ENCODE assay signal across 23 mouse cellular contexts in genomic region chr1:57941095-57941494, GRCm38 (mm10). TPM values are rescaled to one million over a fixed set of nuclear protein-coding genes. Genes with fewer than 3 reads are reported as not detected.
DNase-seq lines count a peak whose midpoint lies in the region; ATAC-seq and TF ChIP-seq lines count a peak whose summit lies in the region.
"Had no signal": no experiment of that assay in that cellular context is flagged by ENCODE, and none has a peak within 500 bp of the region (broad histone marks: within the 10 kb centered on the region; RNA-seq: fewer than 3 reads in every experiment).

No protein-coding gene starts in this region.

- no peak overlapping the region for H3K4me2 ChIP-seq in forebrain, embryonic 12.5 days
- H3K4me2 ChIP-seq in forebrain, postnatal 0 days (ENCODE audit: low read depth) = no peak overlapping the region
- H3K4me2 ChIP-seq in hindbrain, embryonic 15.5 days = no peak overlapping the region
- H3K4me2 ChIP-seq in hindbrain, embryonic 16.5 days (ENCODE audit: low read length) = no peak overlapping the region
- no peak overlapping the region for H3K4me2 ChIP-seq in midbrain, embryonic 13.5 days (replicated peaks)
- H3K4me2 ChIP-seq in midbrain, embryonic 14.5 days (ENCODE audit: low read length) = no peak overlapping the region
- no peak overlapping the region for H3K4me2 ChIP-seq in neural tube, embryonic 15.5 days
- H3K4me2 ChIP-seq: heart, embryonic 13.5 days; liver, embryonic 15.5 days had no signal

- no peaks in the 10 kb centered on the region for H3K9me3 ChIP-seq in forebrain, embryonic 12.5 days
- H3K9me3 ChIP-seq in forebrain, postnatal 0 days (ENCODE audit: low read length) = no peaks in the 10 kb centered on the region
- H3K9me3 ChIP-seq in hindbrain, embryonic 15.5 days = no peaks in the 10 kb centered on the region
- no peaks in the 10 kb centered on the region for H3K9me3 ChIP-seq in hindbrain, embryonic 16.5 days (ENCODE audit: control insufficient read depth, low read length)
- no peaks in the 10 kb centered on the region for H3K9me3 ChIP-seq in midbrain, embryonic 13.5 days
- H3K9me3 ChIP-seq in midbrain, embryonic 14.5 days (ENCODE audit: control insufficient read depth, low read length) = no peaks in the 10 kb centered on the region
- no peaks in the 10 kb centered on the region for H3K9me3 ChIP-seq in neural tube, embryonic 15.5 days (replicated peaks)
- H3K9me3 ChIP-seq: heart, embryonic 13.5 days; liver, embryonic 15.5 days had no signal

- no peak overlapping the region for H3K4me3 ChIP-seq in forebrain, embryonic 12.5 days (replicated peaks)
- H3K4me3 ChIP-seq in forebrain, postnatal 0 days (ENCODE audit: low read depth, low read length) = no peak overlapping the region
- H3K4me3 ChIP-seq in hindbrain, embryonic 15.5 days = no peak overlapping the region
- H3K4me3 ChIP-seq in hindbrain, embryonic 16.5 days (ENCODE audit: low read length) = no peak overlapping the region
- H3K4me3 ChIP-seq in midbrain, embryonic 13.5 days (replicated peaks) = no peak overlapping the region
- H3K4me3 ChIP-seq in midbrain, embryonic 14.5 days (replicated peaks; ENCODE audit: low read depth, low read length) = no peak overlapping the region
- H3K4me3 ChIP-seq in neural tube, embryonic 15.5 days (replicated peaks) = no peak overlapping the region
- H3K4me3 ChIP-seq: heart, adult 2 months; heart, embryonic 13.5 days; left cerebral cortex, adult 2 months; liver, embryonic 15.5 days; myocyte had no signal

- no peak overlapping the region for H3K9ac ChIP-seq in forebrain, embryonic 12.5 days
- no peak overlapping the region for H3K9ac ChIP-seq in forebrain, postnatal 0 days
- H3K9ac ChIP-seq in hindbrain, embryonic 15.5 days = no peak overlapping the region
- no peak overlapping the region for H3K9ac ChIP-seq in hindbrain, embryonic 16.5 days (ENCODE audit: low read depth, low read length)
- peak overlapping the region; percentile 2; the same call in 1 of the 2 replicates for H3K9ac ChIP-seq in midbrain, embryonic 13.5 days (replicated peaks)
- H3K9ac ChIP-seq in midbrain, embryonic 14.5 days (replicated peaks; ENCODE audit: low read length) = no peak overlapping the region
- no peak overlapping the region for H3K9ac ChIP-seq in neural tube, embryonic 15.5 days (replicated peaks)
- H3K9ac ChIP-seq: heart, embryonic 13.5 days; liver, embryonic 15.5 days had no signal

- H3K4me1 ChIP-seq in forebrain, embryonic 12.5 days = peaks cover 23% of the 10 kb centered on the region
- H3K4me1 ChIP-seq in forebrain, postnatal 0 days (ENCODE audit: insufficient read depth) = no peaks in the 10 kb centered on the region
- 0 out of 2 replicates have a peak, but pooled peaks cover 5% of the 10 kb centered on the region for H3K4me1 ChIP-seq in hindbrain, embryonic 15.5 days (replicated peaks)
- peaks cover 3% of the 10 kb centered on the region; the same call in 1 of the 2 replicates for H3K4me1 ChIP-seq in hindbrain, embryonic 16.5 days (ENCODE audit: control insufficient read depth, insufficient read depth, low read depth, low read length)
- H3K4me1 ChIP-seq in midbrain, embryonic 13.5 days (replicated peaks) = peaks cover 28% of the 10 kb centered on the region
- peaks cover 16% of the 10 kb centered on the region for H3K4me1 ChIP-seq in midbrain, embryonic 14.5 days (ENCODE audit: control insufficient read depth, insufficient read depth, low read length)
- H3K4me1 ChIP-seq in neural tube, embryonic 15.5 days = peaks cover 19% of the 10 kb centered on the region
- H3K4me1 ChIP-seq: heart, embryonic 13.5 days; liver, embryonic 15.5 days had no signal

- H3K27ac ChIP-seq in forebrain, embryonic 12.5 days = no peak overlapping the region
- H3K27ac ChIP-seq in forebrain, postnatal 0 days (ENCODE audit: low read depth, low read length) = no peak overlapping the region
- no peak overlapping the region for H3K27ac ChIP-seq in hindbrain, embryonic 15.5 days (replicated peaks)
- H3K27ac ChIP-seq in hindbrain, embryonic 16.5 days (ENCODE audit: low read depth, low read length) = no peak overlapping the region
- no peak overlapping the region for H3K27ac ChIP-seq in midbrain, embryonic 13.5 days
- H3K27ac ChIP-seq in midbrain, embryonic 14.5 days (replicated peaks; ENCODE audit: low read depth, low read length) = no peak overlapping the region
- H3K27ac ChIP-seq in neural tube, embryonic 15.5 days (replicated peaks) = no peak overlapping the region
- H3K27ac ChIP-seq: heart, adult 2 months; heart, embryonic 13.5 days; kidney, postnatal 0 days; left cerebral cortex, adult 2 months; liver, embryonic 15.5 days had no signal

- no peak for TF ChIP-seq CTCF in forebrain, postnatal 0 days (IDR thresholded peaks at IDR 0.05; ENCODE audit: low read depth)

- ATAC-seq in forebrain, embryonic 12.5 days (ENCODE audit: low FRiP score) = peak; percentile 42; the same call in 1 of the 2 replicates
- no peak for ATAC-seq in forebrain, postnatal 0 days
- ATAC-seq in hindbrain, embryonic 15.5 days (ENCODE audit: low FRiP score, low read depth) = 0 out of 2 replicates have a peak, but pooled peaks have one; percentile 29
- ATAC-seq in hindbrain, embryonic 16.5 days = no peak
- ATAC-seq in midbrain, embryonic 13.5 days = peak; percentile 34; the same call in 1 of the 2 replicates
- no peak for ATAC-seq in midbrain, embryonic 14.5 days (ENCODE audit: low FRiP score, low TSS enrichment)
- ATAC-seq in neural tube, embryonic 15.5 days (ENCODE audit: low FRiP score) = peak; percentile 40; the same call in 1 of the 2 replicates
- ATAC-seq: CD4-positive, CD25-positive, alpha-beta regulatory T cell, adult 4 months; inflammation-experienced regulatory T-cells, adult 6 months had no signal

- 49% methylated on average over 7 of the region's 7 CpGs for WGBS in forebrain, embryonic 12.5 days
- 48% methylated on average over 7 of the region's 7 CpGs for WGBS in forebrain, postnatal 0 days
- 56% methylated on average over 7 of the region's 7 CpGs for WGBS in hindbrain, embryonic 15.5 days
- 61% methylated on average over 7 of the region's 7 CpGs for WGBS in hindbrain, embryonic 16.5 days
- 74% methylated on average over 7 of the region's 7 CpGs for WGBS in midbrain, embryonic 13.5 days
- WGBS in midbrain, embryonic 14.5 days = 75% methylated on average over 7 of the region's 7 CpGs
- 56% methylated on average over 7 of the region's 7 CpGs for WGBS in neural tube, embryonic 15.5 days

- DNase-seq in forebrain, postnatal 0 days = no peak
- DNase-seq in midbrain, embryonic 14.5 days = no peak
- DNase-seq: adrenal gland, postnatal 25 days; cerebellum, adult 8-10 months; gastrocnemius, postnatal 25 days; heart, adult 2 months; kidney, adult 18-20 months; liver; lung, postnatal 4 days; right cerebral cortex, postnatal 25 days; spleen, adult 18-20 months had no signal

- H3K27me3 ChIP-seq in forebrain, embryonic 12.5 days = peaks cover 15% of the 10 kb centered on the region; the same call in 1 of the 2 replicates
- H3K27me3 ChIP-seq in forebrain, postnatal 0 days (ENCODE audit: insufficient read depth, low read length) = no peaks in the 10 kb centered on the region
- no peaks in the 10 kb centered on the region for H3K27me3 ChIP-seq in hindbrain, embryonic 15.5 days
- no peaks in the 10 kb centered on the region for H3K27me3 ChIP-seq in hindbrain, embryonic 16.5 days (replicated peaks; ENCODE audit: control insufficient read depth, insufficient read depth, low read length)
- H3K27me3 ChIP-seq in midbrain, embryonic 13.5 days = no peaks in the 10 kb centered on the region
- H3K27me3 ChIP-seq in midbrain, embryonic 14.5 days (ENCODE audit: control insufficient read depth, insufficient read depth, low read length) = no peaks in the 10 kb centered on the region
- no peaks in the 10 kb centered on the region for H3K27me3 ChIP-seq in neural tube, embryonic 15.5 days (replicated peaks)
- H3K27me3 ChIP-seq: heart, embryonic 13.5 days; liver, embryonic 15.5 days had no signal

- H3K36me3 ChIP-seq in forebrain, embryonic 12.5 days (replicated peaks) = peaks cover 5% of the 10 kb centered on the region; the same call in 1 of the 2 replicates
- peaks cover 12% of the 10 kb centered on the region for H3K36me3 ChIP-seq in forebrain, postnatal 0 days (ENCODE audit: insufficient read depth)
- H3K36me3 ChIP-seq in hindbrain, embryonic 15.5 days = peaks cover 9% of the 10 kb centered on the region
- peaks cover 9% of the 10 kb centered on the region for H3K36me3 ChIP-seq in hindbrain, embryonic 16.5 days (ENCODE audit: control insufficient read depth, insufficient read depth, low read length)
- H3K36me3 ChIP-seq in midbrain, embryonic 13.5 days = peaks cover 30% of the 10 kb centered on the region
- H3K36me3 ChIP-seq in midbrain, embryonic 14.5 days (ENCODE audit: control insufficient read depth, insufficient read depth, low read length) = peaks cover 19% of the 10 kb centered on the region; the same call in 1 of the 2 replicates
- H3K36me3 ChIP-seq in neural tube, embryonic 15.5 days = peaks cover 21% of the 10 kb centered on the region
- H3K36me3 ChIP-seq: liver, embryonic 15.5 days had no signal

RNA-seq across cellular contexts. Expression of gene Sgo2a, which starts 54.7 kb away (rescaled TPM):
- polyA plus RNA-seq in forebrain, embryonic 12.5 days (2016; fragmentation: Nextera tagmentation; extraction: Ambion mirVana) = 26.8 and 29.3 TPM in 2 replicates
- total RNA-seq in forebrain, postnatal 0 days (2014; rRNA removed) = 2.6 and 4.0 TPM in 2 replicates
- 1.8 and 2.0 TPM in 2 replicates for polyA plus RNA-seq in forebrain, postnatal 0 days (2015; fragmentation: Nextera tagmentation; extraction: Ambion mirVana)
- polyA plus RNA-seq in hindbrain, embryonic 15.5 days (2015; fragmentation: Nextera tagmentation; extraction: Ambion mirVana) = 3.8 and 5.0 TPM in 2 replicates
- 3.4 and 3.7 TPM in 2 replicates for polyA plus RNA-seq in hindbrain, embryonic 16.5 days (2015; fragmentation: Nextera tagmentation; extraction: Ambion mirVana)
- polyA plus RNA-seq in midbrain, embryonic 13.5 days (2015; fragmentation: Nextera tagmentation; extraction: Ambion mirVana) = 8.4 and 8.5 TPM in 2 replicates
- polyA plus RNA-seq in midbrain, embryonic 14.5 days (2014; fragmentation: Nextera tagmentation; extraction: Ambion mirVana) = 2.8 and 5.2 TPM in 2 replicates
- polyA plus RNA-seq in neural tube, embryonic 15.5 days (2015; fragmentation: Nextera tagmentation; extraction: Ambion mirVana) = 2.3 and 5.0 TPM in 2 replicates

Comparison
In these comparisons a context has a peak if more than half of its experiments do, and no peak if none do; other contexts are left out.
1. ATAC-seq: peak in forebrain, embryonic 12.5 days (single experiment), hindbrain, embryonic 15.5 days (single experiment), midbrain, embryonic 13.5 days (single experiment) and neural tube, embryonic 15.5 days (single experiment); none in forebrain, postnatal 0 days (single experiment), hindbrain, embryonic 16.5 days (single experiment) and midbrain, embryonic 14.5 days (single experiment).